Mouse (Mus musculus) spleen, adult 18-20 months (tissue): Measurements from ENCODE around the gene Mrgprb1.
"Not testable (repeated sequence)": the region's sequence is repeated elsewhere in the genome, so short reads cannot be mapped to it uniquely, and the experiment has no call there.

Source experiments
- DNase-seq, 2 experiments: peaks; one replicate each; pipeline ENCODE4 v3.0.0; 2022; ENCODE audit warnings: mixed read lengths in 2 of 2

Mrgprb1 gene

DNA sequence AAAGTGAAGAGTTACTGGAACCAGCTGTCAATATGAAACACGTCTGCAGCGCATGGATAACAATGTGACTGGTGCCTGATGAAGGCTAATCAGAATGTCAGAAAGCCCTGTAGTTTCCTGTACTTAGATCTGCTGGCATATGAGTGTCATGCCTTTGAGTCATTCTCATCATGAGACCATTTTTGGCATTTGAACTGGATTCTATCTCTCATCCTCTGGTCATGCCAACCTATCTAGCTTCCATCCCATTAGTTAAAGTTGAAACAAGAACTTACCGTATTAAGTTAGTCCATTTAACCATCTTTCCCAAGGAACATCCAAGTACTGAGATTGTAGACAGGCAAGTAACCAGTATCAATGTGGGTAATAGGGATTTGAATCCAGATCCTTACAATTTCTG lies at the start of gene Mrgprb1:
TSS of gene Mrgprb1 (minus strand) at position 101 of the 400 bp plus-strand sequence.
- DNase-seq, result no peak

DNA sequence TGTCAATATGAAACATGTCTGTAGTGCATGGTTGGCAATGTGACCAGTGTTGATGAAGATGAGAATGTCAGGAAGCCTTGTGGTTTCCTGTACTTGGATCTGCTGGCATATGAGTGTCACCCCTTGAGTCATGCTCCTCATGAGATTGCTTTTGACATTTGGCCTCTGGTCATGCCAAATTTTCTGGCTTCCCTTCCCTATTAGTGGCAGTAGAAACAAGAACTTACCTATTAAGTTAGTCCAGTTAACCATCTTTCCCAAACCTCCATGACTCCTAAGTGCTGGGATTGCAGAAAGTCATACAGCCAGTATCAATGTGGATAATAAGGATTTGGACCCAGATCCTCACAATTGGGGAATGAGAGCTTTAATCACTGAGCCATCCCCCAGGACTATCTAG lies 43.1 kb upstream of the Mrgprb1 start, which contains the start of gene Mrgprx2:
TSS of gene Mrgprx2 (minus strand) at position 101 of the 400 bp plus-strand sequence.
- DNase-seq, result no peak

DNA sequence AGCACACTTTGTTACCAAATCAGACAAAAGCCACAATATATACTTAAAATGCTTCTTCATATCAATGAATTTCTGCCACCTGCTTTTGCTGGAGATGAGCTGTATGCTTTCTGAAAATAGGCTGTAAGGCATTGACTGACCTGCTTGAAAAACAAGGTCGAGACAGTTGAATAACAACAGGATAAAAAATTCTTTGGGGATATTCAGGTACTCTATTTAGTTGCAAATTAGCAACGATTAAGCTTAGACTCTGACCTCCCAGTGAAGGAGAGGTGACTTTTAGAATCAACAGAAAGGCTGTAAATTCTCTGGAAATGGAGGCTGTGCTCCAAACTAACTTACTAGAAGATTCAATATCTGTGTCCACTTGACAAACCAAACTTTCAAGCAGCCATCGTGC lies 19.6 kb downstream of the Mrgprb1 start:
- DNase-seq, result no peak

DNA sequence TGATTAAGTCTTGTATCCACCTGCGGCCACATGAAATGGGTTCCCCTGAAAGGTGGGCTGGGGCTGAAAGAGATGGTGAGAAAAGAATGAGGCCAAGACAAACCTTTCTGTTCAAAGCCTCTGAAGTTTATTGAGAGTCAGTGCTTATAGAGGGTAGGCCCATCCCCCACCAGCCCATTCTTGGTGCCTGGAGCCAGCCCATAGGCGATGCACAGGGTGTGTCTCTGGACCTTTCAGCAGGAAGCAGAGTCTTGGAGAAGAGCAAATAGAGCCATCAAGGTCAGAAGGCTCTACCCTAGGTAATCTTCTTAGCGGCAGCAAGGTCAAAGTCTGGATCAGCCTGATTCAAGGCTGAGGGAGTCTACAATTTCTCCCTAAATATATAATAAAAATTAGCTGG lies 20.2 kb downstream of the Mrgprb1 start:
- DNase-seq, result not testable (repeated sequence)
